Mouse (Mus musculus): ENCODE measurements around the gene Marveld3. TPM values are rescaled to one million over a fixed set of nuclear protein-coding genes. Genes with fewer than 3 reads are reported as not detected.

The Marveld3 gene
- 2.3 and 3.6 TPM in 2 replicates for polyA plus RNA-seq (2014; fragmentation: Nextera tagmentation; extraction: Ambion mirVana)

GRCm38 (mm10) chr8:109961693-109962367 is at the start of gene Marveld3:
Gene Marveld3, minus strand, starts transcription at chr8:109962203.
- peak within 1 kb of the TSS; percentile 37; the same call in 1 of the 2 replicates for H3K9ac ChIP-seq (ENCODE audit: low read length)
- 4% methylated on average over 64 of the region's 64 CpGs for WGBS
- H3K4me2 ChIP-seq (ENCODE audit: low read length): peak within 1 kb of the TSS; percentile 53

GRCm38 (mm10) chr8:110010868-110011267 is 48.9 kb upstream of the Marveld3 start:
- no peak for ATAC-seq (replicated peaks; ENCODE audit: low FRiP score, low TSS enrichment, low read depth)
- H3K4me3 ChIP-seq (ENCODE audit: low read depth, low read length): no peak overlapping the region
- no peak overlapping the region for H3K4me2 ChIP-seq (ENCODE audit: low read length)
- no peaks in the 10 kb centered on the region for H3K4me1 ChIP-seq (replicated peaks; ENCODE audit: control insufficient read depth, insufficient read depth, low read length)
- DNase-seq (ENCODE audit: low spot score): peak; percentile 67
- H3K27ac ChIP-seq (ENCODE audit: low read depth): no peak overlapping the region
- no peaks in the 10 kb centered on the region for H3K27me3 ChIP-seq (replicated peaks; ENCODE audit: control insufficient read depth, insufficient read depth, low read length)
- H3K9me3 ChIP-seq (ENCODE audit: control insufficient read depth, low read length): no peaks in the 10 kb centered on the region
- H3K9ac ChIP-seq (ENCODE audit: low read length): no peak overlapping the region
- H3K36me3 ChIP-seq (ENCODE audit: control insufficient read depth, insufficient read depth, low read length): no peaks in the 10 kb centered on the region
- WGBS: 34% methylated on average over 5 of the region's 5 CpGs

More at GRCm38 (mm10) chr8:109961693-109962367, at the start of gene Marveld3:
- DNase-seq (ENCODE audit: low spot score) (peak; percentile 78), ATAC-seq (replicated peaks; ENCODE audit: low FRiP score, low TSS enrichment, low read depth) (peak; percentile 68; the same call in 1 of the 2 replicates)
- no peaks in the 10 kb centered on the region for H3K36me3 ChIP-seq (ENCODE audit: control insufficient read depth, insufficient read depth, low read length)
- peaks cover 28% of the 10 kb centered on the region for H3K27me3 ChIP-seq (replicated peaks; ENCODE audit: control insufficient read depth, insufficient read depth, low read length)
- H3K4me3 ChIP-seq (ENCODE audit: low read depth, low read length): peak within 1 kb of the TSS; percentile 34
- H3K9me3 ChIP-seq (ENCODE audit: control insufficient read depth, low read length): no peaks in the 10 kb centered on the region
- peaks cover 13% of the 10 kb centered on the region for H3K4me1 ChIP-seq (replicated peaks; ENCODE audit: control insufficient read depth, insufficient read depth, low read length)
- H3K27ac ChIP-seq (ENCODE audit: low read depth): no peak within 1 kb of the TSS

GRCm38 (mm10) chr8:110008995-110009446 is 47.0 kb upstream of the Marveld3 start:
- H3K9me3 ChIP-seq (ENCODE audit: control insufficient read depth, low read length): no peaks in the 10 kb centered on the region
- no peak overlapping the region for H3K27ac ChIP-seq (ENCODE audit: low read depth)
- no peak overlapping the region for H3K9ac ChIP-seq (ENCODE audit: low read length)
- ATAC-seq (replicated peaks; ENCODE audit: low FRiP score, low TSS enrichment, low read depth) (no peak), DNase-seq (ENCODE audit: low spot score) (no peak)
- H3K4me3 ChIP-seq (ENCODE audit: low read depth, low read length): no peak overlapping the region
- H3K4me1 ChIP-seq (replicated peaks; ENCODE audit: control insufficient read depth, insufficient read depth, low read length): no peaks in the 10 kb centered on the region
- H3K27me3 ChIP-seq (replicated peaks; ENCODE audit: control insufficient read depth, insufficient read depth, low read length): no peaks in the 10 kb centered on the region
- no peaks in the 10 kb centered on the region for H3K36me3 ChIP-seq (ENCODE audit: control insufficient read depth, insufficient read depth, low read length)
- 72% methylated on average over 8 of the region's 8 CpGs for WGBS
- H3K4me2 ChIP-seq (ENCODE audit: low read length): no peak overlapping the region

- Histone ChIP-seq H3K4me1 (replicated peaks; ENCODE audit: control insufficient read depth, insufficient read depth, low read length) (no peaks in the 10 kb centered on the region), H3K4me3 (ENCODE audit: low read depth, low read length) (no peak overlapping the region), H3K27ac (ENCODE audit: low read depth) (no peak overlapping the region), H3K9me3 (ENCODE audit: control insufficient read depth, low read length) (no peaks in the 10 kb centered on the region), H3K4me2 (ENCODE audit: low read length) (no peak overlapping the region), H3K36me3 (ENCODE audit: control insufficient read depth, insufficient read depth, low read length) (no peaks in the 10 kb centered on the region), H3K9ac (ENCODE audit: low read length) (no peak overlapping the region), H3K27me3 (replicated peaks; ENCODE audit: control insufficient read depth, insufficient read depth, low read length) (no peaks in the 10 kb centered on the region)
- WGBS: 80% methylated on average over 26 of the region's 26 CpGs
- DNase-seq (ENCODE audit: low spot score) (no peak), ATAC-seq (replicated peaks; ENCODE audit: low FRiP score, low TSS enrichment, low read depth) (no peak)
Measured at GRCm38 (mm10) chr8:110008228-110008994, 46.4 kb upstream of the Marveld3 start.

- H3K4me1 ChIP-seq (replicated peaks; ENCODE audit: control insufficient read depth, insufficient read depth, low read length): no peaks in the 10 kb centered on the region
- no peak overlapping the region for H3K9ac ChIP-seq (ENCODE audit: low read length)
- H3K4me2 ChIP-seq (ENCODE audit: low read length): no peak overlapping the region
- H3K9me3 ChIP-seq (ENCODE audit: control insufficient read depth, low read length): no peaks in the 10 kb centered on the region
- no peaks in the 10 kb centered on the region for H3K27me3 ChIP-seq (replicated peaks; ENCODE audit: control insufficient read depth, insufficient read depth, low read length)
- DNase-seq (ENCODE audit: low spot score): no peak
- no peak overlapping the region for H3K4me3 ChIP-seq (ENCODE audit: low read depth, low read length)
- H3K36me3 ChIP-seq (ENCODE audit: control insufficient read depth, insufficient read depth, low read length): no peaks in the 10 kb centered on the region
- ATAC-seq (replicated peaks; ENCODE audit: low FRiP score, low TSS enrichment, low read depth): no peak
- no peak overlapping the region for H3K27ac ChIP-seq (ENCODE audit: low read depth)
- 63% methylated on average over 17 of the region's 17 CpGs for WGBS
Measured at GRCm38 (mm10) chr8:110006312-110007023, 44.5 kb upstream of the Marveld3 start.

GRCm38 (mm10) chr8:110004300-110004699 is 42.3 kb upstream of the Marveld3 start:
- ATAC-seq (replicated peaks; ENCODE audit: low FRiP score, low TSS enrichment, low read depth): no peak
- WGBS: 70% methylated on average over 5 of the region's 5 CpGs
- no peaks in the 10 kb centered on the region for H3K4me1 ChIP-seq (replicated peaks; ENCODE audit: control insufficient read depth, insufficient read depth, low read length)
- no peaks in the 10 kb centered on the region for H3K9me3 ChIP-seq (ENCODE audit: control insufficient read depth, low read length)
- no peak overlapping the region for H3K4me3 ChIP-seq (ENCODE audit: low read depth, low read length)
- no peak overlapping the region for H3K4me2 ChIP-seq (ENCODE audit: low read length)
- H3K27me3 ChIP-seq (replicated peaks; ENCODE audit: control insufficient read depth, insufficient read depth, low read length): no peaks in the 10 kb centered on the region
- H3K27ac ChIP-seq (ENCODE audit: low read depth): no peak overlapping the region
- no peaks in the 10 kb centered on the region for H3K36me3 ChIP-seq (ENCODE audit: control insufficient read depth, insufficient read depth, low read length)
- no peak overlapping the region for H3K9ac ChIP-seq (ENCODE audit: low read length)
- DNase-seq (ENCODE audit: low spot score): no peak

- no peak overlapping the region for H3K9ac ChIP-seq (ENCODE audit: low read length)
- H3K36me3 ChIP-seq (ENCODE audit: control insufficient read depth, insufficient read depth, low read length): no peaks in the 10 kb centered on the region
- H3K4me1 ChIP-seq (replicated peaks; ENCODE audit: control insufficient read depth, insufficient read depth, low read length): no peaks in the 10 kb centered on the region
Measured at GRCm38 (mm10) chr8:110002953-110003352, 41.0 kb upstream of the Marveld3 start.

GRCm38 (mm10) chr8:109999974-110000373 is 38.0 kb upstream of the Marveld3 start:
- Histone ChIP-seq H3K9me3 (ENCODE audit: control insufficient read depth, low read length) (no peaks in the 10 kb centered on the region), H3K4me3 (ENCODE audit: low read depth, low read length) (no peak overlapping the region), H3K4me2 (ENCODE audit: low read length) (no peak overlapping the region), H3K4me1 (replicated peaks; ENCODE audit: control insufficient read depth, insufficient read depth, low read length) (no peaks in the 10 kb centered on the region), H3K36me3 (ENCODE audit: control insufficient read depth, insufficient read depth, low read length) (no peaks in the 10 kb centered on the region), H3K27ac (ENCODE audit: low read depth) (no peak overlapping the region), H3K27me3 (replicated peaks; ENCODE audit: control insufficient read depth, insufficient read depth, low read length) (no peaks in the 10 kb centered on the region), H3K9ac (ENCODE audit: low read length) (no peak overlapping the region)
- WGBS: 86% methylated on average over 10 of the region's 10 CpGs
- DNase-seq (ENCODE audit: low spot score) (no peak), ATAC-seq (replicated peaks; ENCODE audit: low FRiP score, low TSS enrichment, low read depth) (no peak)

More at GRCm38 (mm10) chr8:110002953-110003352, 41.0 kb upstream of the Marveld3 start:
- Histone ChIP-seq H3K9me3 (ENCODE audit: control insufficient read depth, low read length) (no peaks in the 10 kb centered on the region), H3K4me3 (ENCODE audit: low read depth, low read length) (no peak overlapping the region), H3K27me3 (replicated peaks; ENCODE audit: control insufficient read depth, insufficient read depth, low read length) (no peaks in the 10 kb centered on the region), H3K27ac (ENCODE audit: low read depth) (no peak overlapping the region), H3K4me2 (ENCODE audit: low read length) (no peak overlapping the region)
- ATAC-seq (replicated peaks; ENCODE audit: low FRiP score, low TSS enrichment, low read depth) (no peak), DNase-seq (ENCODE audit: low spot score) (no peak)
- 44% methylated on average over 9 of the region's 9 CpGs for WGBS
